Mouse (Mus musculus) heart, embryonic 15.5 days (tissue): Measurements from ENCODE around the gene Iffo1. TPM values are rescaled to one million over a fixed set of nuclear protein-coding genes. Genes with fewer than 3 reads are reported as not detected.
A peak's percentile ranks its signal among the peaks of the same experiment; 100 is the strongest.

Experiments used
- ATAC-seq: fragments of 200-750 bp; cut with Nextera tagmentation; replicated peaks from 2 replicates; pipeline ENCODE4 v1.8.0; 2017; ENCODE audit warnings: low read depth, moderate TSS enrichment; ENCODE audit not compliant: insufficient number of reproducible peaks, insufficient read depth, low FRiP score
- H3K27ac ChIP-seq: fragments of 300-500 bp; sonication (generic); 2 replicates; pipeline ENCODE4 v1.5.1; 2015; ENCODE audit warnings: mild to moderate bottlenecking, inconsistent platforms
- H3K27me3 ChIP-seq: fragments of 300-500 bp; sonication (generic); 2 replicates; pipeline ENCODE4 v1.6.1; 2015; ENCODE audit warnings: inconsistent platforms
- H3K36me3 ChIP-seq: fragments of 300-500 bp; sonication (generic); 2 replicates; pipeline ENCODE4 v1.6.1; 2015; ENCODE audit warnings: mild to moderate bottlenecking, inconsistent platforms
- H3K4me1 ChIP-seq: fragments of 300-500 bp; sonication (generic); replicated peaks from 2 replicates; pipeline ENCODE4 v1.6.1; 2015; ENCODE audit warnings: inconsistent platforms
- H3K4me2 ChIP-seq: fragments of 300-500 bp; sonication (generic); 2 replicates; pipeline ENCODE4 v1.6.1; 2015; ENCODE audit warnings: inconsistent platforms, mild to moderate bottlenecking, moderate library complexity
- H3K4me3 ChIP-seq: fragments of 300-500 bp; sonication (generic); 2 replicates; pipeline ENCODE4 v1.5.1; 2015; ENCODE audit warnings: mild to moderate bottlenecking, inconsistent platforms
- H3K9ac ChIP-seq: fragments of 300-500 bp; sonication (generic); 2 replicates; pipeline ENCODE4 v1.6.1; 2015; ENCODE audit warnings: mild to moderate bottlenecking, inconsistent platforms
- H3K9me3 ChIP-seq: fragments of 300-500 bp; sonication (generic); replicated peaks from 2 replicates; pipeline ENCODE4 v1.6.1; 2016; ENCODE audit warnings: inconsistent platforms
- WGBS: fragments of 180-500 bp; shearing (Covaris S2); methylation state at CpG from one replicate; pipeline ENCODE4 v1.1.7; 2015; ENCODE audit warnings: mixed read lengths; 5-methylcytosine and 5-hydroxymethylcytosine counted together
- polyA plus RNA-seq: library from polyadenylated mRNA; unstranded; fragments of >200 nt; fragmentation: Nextera tagmentation; extraction: Ambion mirVana; gene quantifications from 2 replicates; pipeline ENCODE4 v1.2.1, GENCODE M21; 2015

The Iffo1 gene
- 9.7 and 13.4 TPM in 2 replicates for polyA plus RNA-seq

DNA sequence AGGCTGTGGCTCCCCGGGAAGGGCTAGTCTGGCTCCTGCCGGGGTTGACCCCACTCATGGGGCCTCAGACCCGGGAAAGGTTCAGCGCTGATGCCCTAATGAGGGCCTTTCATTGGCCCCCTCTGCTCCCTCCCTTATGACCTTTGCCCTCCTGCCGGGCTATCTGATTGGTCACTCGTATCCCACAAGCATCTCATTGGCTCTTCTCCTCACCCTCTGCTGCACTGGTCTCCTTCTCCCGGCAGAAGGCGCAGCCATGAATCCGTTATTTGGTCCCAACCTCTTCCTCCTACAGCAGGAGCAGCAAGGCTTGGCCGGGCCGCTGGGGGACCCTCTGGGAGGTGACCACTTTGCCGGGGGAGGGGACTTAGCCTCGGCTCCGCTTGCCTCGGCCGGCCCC, at the start of gene Iffo1:
Iffo1 (plus strand) TSS at position 241 of the 400 bp plus-strand sequence.
- peak within 1 kb of the TSS; percentile 95 for H3K27ac ChIP-seq
- WGBS: 1% methylated on average over 16 of the region's 16 CpGs
- H3K9ac ChIP-seq: peak within 1 kb of the TSS; percentile 81
- peak within 1 kb of the TSS; percentile 75 for H3K4me2 ChIP-seq
- peaks cover 32% of the 10 kb centered on the region for H3K36me3 ChIP-seq
- H3K4me3 ChIP-seq: peak within 1 kb of the TSS; percentile 74
- peak; percentile 77 for ATAC-seq
- no peaks in the 10 kb centered on the region for H3K27me3 ChIP-seq
- peaks cover 52% of the 10 kb centered on the region for H3K4me1 ChIP-seq
- no peaks in the 10 kb centered on the region for H3K9me3 ChIP-seq

- H3K9ac ChIP-seq: peak within 1 kb of the TSS; percentile 93
- peak within 1 kb of the TSS; percentile 89 for H3K4me2 ChIP-seq
- peaks cover 42% of the 10 kb centered on the region for H3K4me1 ChIP-seq
- H3K27ac ChIP-seq: peak within 1 kb of the TSS; percentile 94
- no peaks in the 10 kb centered on the region for H3K27me3 ChIP-seq
- ATAC-seq: peak; percentile 77
- peaks cover 6% of the 10 kb centered on the region for H3K36me3 ChIP-seq
- peak within 1 kb of the TSS; percentile 80 for H3K4me3 ChIP-seq
- H3K9me3 ChIP-seq: no peaks in the 10 kb centered on the region
- 3% methylated on average over 40 of the region's 45 CpGs for WGBS
Measured at GRCm38 (mm10) chr6:125095391-125096278, 49.4 kb upstream of the Iffo1 start, which contains the start of gene Chd4. Gene Chd4, plus strand, starts transcription at chr6:125095981.

DNA sequence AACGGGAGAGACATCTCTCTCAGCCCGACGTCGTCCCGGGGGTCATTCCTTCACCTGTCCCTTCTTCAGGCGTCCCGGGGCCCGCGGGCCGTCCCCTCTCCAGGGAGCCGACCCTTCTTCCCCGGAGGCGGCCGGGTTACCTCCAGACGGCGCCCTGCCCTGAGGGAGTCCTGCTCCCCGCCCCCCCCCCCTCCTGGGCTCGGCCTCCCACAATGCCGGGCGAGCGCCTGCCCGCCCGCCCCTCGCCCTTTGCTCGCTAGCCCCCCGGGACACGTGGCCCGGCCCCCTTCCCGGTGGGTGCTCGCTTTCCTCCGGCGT, 48.8 kb upstream of the Iffo1 start:
- peak overlapping the region; percentile 80 for H3K4me3 ChIP-seq
- peaks cover 12% of the 10 kb centered on the region for H3K36me3 ChIP-seq
- H3K4me1 ChIP-seq: peaks cover 39% of the 10 kb centered on the region
- WGBS: 2% methylated on average over 22 of the region's 32 CpGs
- H3K27me3 ChIP-seq: no peaks in the 10 kb centered on the region
- peak overlapping the region; percentile 93 for H3K9ac ChIP-seq
- H3K4me2 ChIP-seq: peak overlapping the region; percentile 89
- no peaks in the 10 kb centered on the region for H3K9me3 ChIP-seq
- H3K27ac ChIP-seq: peak overlapping the region; percentile 94
- ATAC-seq: peak; percentile 27

GRCm38 (mm10) chr6:125096597-125097345, 48.3 kb upstream of the Iffo1 start:
- Histone ChIP-seq H3K4me3 (peak overlapping the region; percentile 80), H3K4me1 (peaks cover 39% of the 10 kb centered on the region), H3K9ac (peak overlapping the region; percentile 93), H3K27me3 (no peaks in the 10 kb centered on the region), H3K27ac (peak overlapping the region; percentile 94), H3K36me3 (peaks cover 17% of the 10 kb centered on the region), H3K4me2 (peak overlapping the region; percentile 89), H3K9me3 (no peaks in the 10 kb centered on the region)
- ATAC-seq: peak; percentile 53
- under 1% methylated on average over 42 of the region's 44 CpGs for WGBS

GRCm38 (mm10) chr6:125097346-125097689, 47.7 kb upstream of the Iffo1 start:
- ATAC-seq: peak; percentile 1; the same call in 1 of the 2 replicates
- WGBS: under 1% methylated on average over 12 of the region's 12 CpGs

DNA sequence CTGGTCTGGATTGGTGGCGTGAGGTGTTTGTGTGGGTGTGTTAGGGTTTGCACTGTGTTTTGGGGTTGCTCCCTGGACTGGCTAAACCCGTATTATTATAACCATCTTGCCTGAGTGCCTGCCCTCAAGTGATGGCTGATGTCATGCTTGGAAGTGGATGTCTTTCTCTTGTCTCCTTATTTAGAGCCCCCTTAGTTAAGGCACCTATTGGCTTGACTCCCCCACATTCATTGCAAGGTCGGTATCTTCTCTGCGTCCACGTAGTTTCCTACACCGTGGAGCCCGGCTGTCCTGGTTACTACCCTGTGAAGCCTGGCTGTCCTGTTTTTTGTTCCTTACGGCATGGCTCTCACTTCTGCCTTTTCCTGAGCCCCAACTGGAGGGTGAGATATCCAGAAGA, 47.1 kb upstream of the Iffo1 start:
- Histone ChIP-seq H3K4me3 (peak overlapping the region; percentile 80), H3K4me2 (peak overlapping the region; percentile 89), H3K9me3 (no peaks in the 10 kb centered on the region), H3K36me3 (peaks cover 29% of the 10 kb centered on the region), H3K27me3 (no peaks in the 10 kb centered on the region), H3K27ac (peak overlapping the region; percentile 94), H3K4me1 (peaks cover 39% of the 10 kb centered on the region), H3K9ac (peak overlapping the region; percentile 93)
- no peak for ATAC-seq
- 25% methylated on average over 8 of the region's 8 CpGs for WGBS

More at GRCm38 (mm10) chr6:125097346-125097689, 47.7 kb upstream of the Iffo1 start:
- Histone ChIP-seq H3K27ac (peak overlapping the region; percentile 94), H3K4me2 (peak overlapping the region; percentile 89), H3K4me3 (peak overlapping the region; percentile 80), H3K36me3 (peaks cover 23% of the 10 kb centered on the region), H3K4me1 (peaks cover 39% of the 10 kb centered on the region), H3K9ac (peak overlapping the region; percentile 93), H3K9me3 (no peaks in the 10 kb centered on the region), H3K27me3 (no peaks in the 10 kb centered on the region)

- H3K4me3 ChIP-seq: peak overlapping the region; percentile 80
- peak overlapping the region; percentile 89 for H3K4me2 ChIP-seq
- WGBS: 44% methylated on average over 3 of the region's 3 CpGs
- H3K9me3 ChIP-seq: no peaks in the 10 kb centered on the region
- H3K4me1 ChIP-seq: peaks cover 39% of the 10 kb centered on the region
- no peaks in the 10 kb centered on the region for H3K27me3 ChIP-seq
- no peak for ATAC-seq
- H3K36me3 ChIP-seq: peaks cover 32% of the 10 kb centered on the region
- H3K27ac ChIP-seq: peak overlapping the region; percentile 52
- peak overlapping the region; percentile 27 for H3K9ac ChIP-seq
Measured at GRCm38 (mm10) chr6:125098513-125098912, 46.5 kb upstream of the Iffo1 start.

DNA sequence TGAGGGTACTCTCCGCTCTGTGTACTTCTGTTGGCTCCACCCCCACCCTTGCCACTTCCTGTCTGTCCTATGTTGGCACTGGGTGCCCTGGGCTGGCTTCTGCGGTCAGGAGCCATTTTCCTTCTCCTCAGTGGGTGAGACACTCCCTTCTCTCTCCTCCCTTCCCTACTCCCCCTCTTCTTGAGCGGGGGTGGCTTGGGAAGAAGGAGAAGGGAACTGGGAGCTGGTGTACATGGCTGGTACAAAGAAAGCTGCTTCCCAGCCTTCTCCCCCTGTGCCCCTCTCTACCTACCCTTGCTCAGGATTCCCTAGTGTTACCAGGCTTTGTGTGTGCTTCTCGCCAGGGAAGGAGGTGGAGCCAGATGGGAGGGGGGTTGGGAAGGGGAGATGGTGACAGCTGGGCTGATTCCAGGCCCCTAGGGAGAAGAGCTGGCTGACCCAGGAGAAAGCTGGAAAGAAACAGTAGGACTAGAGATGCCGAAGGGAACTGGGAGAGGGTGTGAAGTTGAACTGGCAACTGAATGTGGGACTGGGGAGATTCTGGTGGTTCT, 45.5 kb upstream of the Iffo1 start:
- peak overlapping the region; percentile 80 for H3K4me3 ChIP-seq
- H3K36me3 ChIP-seq: peaks cover 37% of the 10 kb centered on the region
- peaks cover 39% of the 10 kb centered on the region for H3K4me1 ChIP-seq
- ATAC-seq: no peak
- peak overlapping the region; percentile 52 for H3K27ac ChIP-seq
- peak overlapping the region; percentile 89 for H3K4me2 ChIP-seq
- no peaks in the 10 kb centered on the region for H3K27me3 ChIP-seq
- no peaks in the 10 kb centered on the region for H3K9me3 ChIP-seq
- H3K9ac ChIP-seq: peak overlapping the region; percentile 35
- WGBS: 27% methylated on average over 5 of the region's 5 CpGs

- ATAC-seq: no peak
Measured at GRCm38 (mm10) chr6:125101444-125101843, 43.6 kb upstream of the Iffo1 start.

GRCm38 (mm10) chr6:125104223-125104622, 40.8 kb upstream of the Iffo1 start:
- no peak overlapping the region for H3K27ac ChIP-seq
- WGBS: 45% methylated on average over 4 of the region's 4 CpGs

More at GRCm38 (mm10) chr6:125101444-125101843, 43.6 kb upstream of the Iffo1 start:
- H3K4me1 ChIP-seq: peaks cover 32% of the 10 kb centered on the region
- H3K36me3 ChIP-seq: peaks cover 56% of the 10 kb centered on the region
- no peak overlapping the region for H3K4me2 ChIP-seq
- H3K9ac ChIP-seq: no peak overlapping the region
- no peaks in the 10 kb centered on the region for H3K27me3 ChIP-seq
- H3K9me3 ChIP-seq: no peaks in the 10 kb centered on the region
- 71% methylated on average over 9 of the region's 9 CpGs for WGBS
- no peak overlapping the region for H3K27ac ChIP-seq
- no peak overlapping the region for H3K4me3 ChIP-seq

DNA sequence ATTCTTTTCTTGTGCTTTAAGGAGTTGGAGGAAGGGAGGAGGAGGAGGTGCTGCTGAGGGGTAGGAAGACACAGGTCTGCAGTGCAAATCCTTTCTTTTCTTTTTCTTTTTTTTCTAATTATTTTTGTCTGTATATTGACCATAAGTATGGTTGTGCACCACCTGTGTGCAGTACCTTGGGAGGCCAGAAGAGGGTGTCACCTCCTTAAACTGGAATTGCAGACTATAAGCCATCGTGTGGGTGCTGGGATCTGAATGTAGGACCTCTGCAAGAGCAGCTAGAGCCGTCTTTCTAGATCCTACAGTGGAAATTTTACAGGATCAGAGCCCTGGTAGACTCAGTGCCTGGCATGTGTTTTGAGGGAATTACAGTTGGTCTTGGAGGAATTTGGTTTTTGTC, 37.3 kb upstream of the Iffo1 start:
- Histone ChIP-seq H3K4me3 (no peak overlapping the region), H3K36me3 (peaks cover 92% of the 10 kb centered on the region), H3K27ac (no peak overlapping the region), H3K27me3 (no peaks in the 10 kb centered on the region), H3K9ac (no peak overlapping the region), H3K4me2 (no peak overlapping the region), H3K9me3 (no peaks in the 10 kb centered on the region), H3K4me1 (no peaks in the 10 kb centered on the region)
- no peak for ATAC-seq
- 93% methylated on average over 2 of the region's 2 CpGs for WGBS

More at GRCm38 (mm10) chr6:125104223-125104622, 40.8 kb upstream of the Iffo1 start:
- Histone ChIP-seq H3K27me3 (no peaks in the 10 kb centered on the region), H3K9me3 (no peaks in the 10 kb centered on the region), H3K9ac (no peak overlapping the region), H3K36me3 (peaks cover 84% of the 10 kb centered on the region), H3K4me1 (peaks cover 13% of the 10 kb centered on the region), H3K4me3 (no peak overlapping the region), H3K4me2 (no peak overlapping the region)
- ATAC-seq: no peak
